Mouse (Mus musculus) kidney, postnatal 0 days (tissue): Measurements from ENCODE around the gene Anxa6. TPM values are rescaled to one million over a fixed set of nuclear protein-coding genes. Genes with fewer than 3 reads are reported as not detected.

Source experiments
- ATAC-seq: fragments of 200-750 bp; cut with Nextera tagmentation; replicated peaks from 2 replicates; pipeline ENCODE4 v1.8.0; 2017; ENCODE audit warnings: low read depth, moderate number of reproducible peaks, moderate TSS enrichment, moderate library complexity; ENCODE audit not compliant: low FRiP score
- DNase-seq: peaks from one replicate; pipeline ENCODE4 v3.0.0-alpha.2; 2016; ENCODE audit warnings: low spot score
- H3K27ac ChIP-seq: fragments of 300-500 bp; sonication (generic); 2 replicates; pipeline ENCODE4 v1.5.1; 2014; ENCODE audit warnings: mild to moderate bottlenecking
- H3K27me3 ChIP-seq: fragments of 300-500 bp; sonication (generic); 2 replicates; pipeline ENCODE4 v1.6.1; 2014; ENCODE audit warnings: low read length, mixed read lengths; ENCODE audit not compliant: insufficient read depth
- H3K36me3 ChIP-seq: fragments of 300-500 bp; sonication (generic); 2 replicates; pipeline ENCODE4 v1.6.1; 2014; ENCODE audit warnings: low read length, mixed read lengths; ENCODE audit not compliant: insufficient read depth
- H3K4me1 ChIP-seq: fragments of 300-500 bp; sonication (generic); replicated peaks from 2 replicates; pipeline ENCODE4 v1.6.1; 2014; ENCODE audit warnings: antibody characterized with exemption, low read length, mixed read lengths; ENCODE audit not compliant: insufficient read depth
- H3K4me2 ChIP-seq: fragments of 300-500 bp; sonication (generic); 2 replicates; pipeline ENCODE4 v1.6.1; 2014; ENCODE audit warnings: mild to moderate bottlenecking, low read length, moderate library complexity, mixed read lengths
- H3K4me3 ChIP-seq: fragments of 300-500 bp; sonication (generic); replicated peaks from 2 replicates; pipeline ENCODE4 v1.5.1; 2014; ENCODE audit warnings: low read depth, low read length
- H3K9ac ChIP-seq: fragments of 300-500 bp; sonication (generic); 2 replicates; pipeline ENCODE4 v1.6.1; 2014; ENCODE audit warnings: low read depth, low read length
- H3K9me3 ChIP-seq: fragments of 300-500 bp; sonication (generic); replicated peaks from 2 replicates; pipeline ENCODE4 v1.6.1; 2016; ENCODE audit warnings: low read length, inconsistent platforms, mixed read lengths
- CTCF ChIP-seq: IDR thresholded peaks from 2 replicates; pipeline ENCODE4 v1.5.1; 2016; ENCODE audit warnings: antibody characterized with exemption, low read depth, mild to moderate bottlenecking, moderate library complexity
- WGBS: fragments of 180-500 bp; shearing (Covaris S2); extraction: QIAGEN DNeasy Blood & Tissue Kit; methylation state at CpG from one replicate; pipeline ENCODE4 v1.1.7; 2014; 5-methylcytosine and 5-hydroxymethylcytosine counted together
- polyA plus RNA-seq: library from polyadenylated mRNA; unstranded; fragments of >200 nt; fragmentation: Nextera tagmentation; extraction: Ambion mirVana; gene quantifications from 2 replicates; pipeline ENCODE4 v1.2.1, GENCODE M21; 2015

The Anxa6 gene
- polyA plus RNA-seq, 1 experiment from 2014 or later, result 146 TPM

- WGBS, result 61% methylated on average over 3 of the region's 3 CpGs
- H3K9ac ChIP-seq, result peak overlapping the region; percentile 4; the same call in 1 of the 2 replicates
- peaks cover 8% of the 10 kb centered on the region; the same call in 1 of the 2 replicates for H3K36me3 ChIP-seq
- no peaks in the 10 kb centered on the region for H3K27me3 ChIP-seq
- TF ChIP-seq CTCF, result no peak
- peak overlapping the region; percentile 93 for H3K27ac ChIP-seq
- DNase-seq (no peak), ATAC-seq (no peak)
- peaks cover 44% of the 10 kb centered on the region for H3K4me1 ChIP-seq
- no peaks in the 10 kb centered on the region for H3K9me3 ChIP-seq
- H3K4me3 ChIP-seq, result no peak overlapping the region
- H3K4me2 ChIP-seq, result peak overlapping the region; percentile 30
These were observed 9.7 kb downstream of the Anxa6 start for GRCm38 (mm10) chr11:55023583-55023982.

- Histone ChIP-seq H3K27me3 (no peaks in the 10 kb centered on the region), H3K9ac (peak overlapping the region; percentile 4; the same call in 1 of the 2 replicates), H3K27ac (peak overlapping the region; percentile 93), H3K4me3 (no peak overlapping the region), H3K4me1 (peaks cover 39% of the 10 kb centered on the region), H3K36me3 (peaks cover 8% of the 10 kb centered on the region; the same call in 1 of the 2 replicates), H3K4me2 (peak overlapping the region; percentile 30), H3K9me3 (no peaks in the 10 kb centered on the region)
- 1% methylated on average over 10 of the region's 10 CpGs for WGBS
- no peak for TF ChIP-seq CTCF
- DNase-seq, result peak; percentile 93
- ATAC-seq, result peak; percentile 82
These were observed 10.1 kb downstream of the Anxa6 start for GRCm38 (mm10) chr11:55023049-55023564.

GRCm38 (mm10) chr11:55022508-55022907 is 10.7 kb downstream of the Anxa6 start:
- Histone ChIP-seq H3K4me1 (peaks cover 36% of the 10 kb centered on the region), H3K4me2 (peak overlapping the region; percentile 30; the same call in 1 of the 2 replicates), H3K27me3 (no peaks in the 10 kb centered on the region), H3K4me3 (no peak overlapping the region), H3K27ac (peak overlapping the region; percentile 93), H3K9me3 (no peaks in the 10 kb centered on the region), H3K9ac (no peak overlapping the region), H3K36me3 (peaks cover 8% of the 10 kb centered on the region; the same call in 1 of the 2 replicates)
- ATAC-seq (peak; percentile 18), DNase-seq (no peak)
- no peak for TF ChIP-seq CTCF
- 53% methylated on average over 5 of the region's 5 CpGs for WGBS

DNA sequence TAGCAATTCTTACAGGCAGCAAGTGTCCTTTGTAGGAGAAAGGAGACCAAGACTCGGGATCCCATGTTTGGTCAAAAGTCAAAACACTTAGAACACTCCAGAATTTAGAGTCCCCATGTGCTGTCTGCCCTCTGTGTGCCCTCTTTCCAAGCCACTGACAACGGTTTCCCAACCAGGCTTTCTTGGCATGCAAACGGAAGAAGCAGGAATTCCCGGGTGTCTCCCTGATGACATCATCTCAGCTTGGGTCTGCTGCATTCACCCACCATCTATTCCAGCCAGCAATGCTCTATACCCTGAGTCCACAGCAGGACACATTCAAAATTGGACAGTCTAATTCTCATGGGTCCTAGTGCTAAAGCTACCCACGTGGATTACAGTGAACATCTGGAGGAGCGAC is 11.4 kb downstream of the Anxa6 start:
- H3K36me3 ChIP-seq, result peaks cover 8% of the 10 kb centered on the region; the same call in 1 of the 2 replicates
- peak; percentile 39 for DNase-seq
- no peak overlapping the region for H3K9ac ChIP-seq
- ATAC-seq, result no peak
- H3K4me3 ChIP-seq, result no peak overlapping the region
- no peak for TF ChIP-seq CTCF
- peak overlapping the region; percentile 93; the same call in 1 of the 2 replicates for H3K27ac ChIP-seq
- 32% methylated on average over 6 of the region's 6 CpGs for WGBS
- H3K4me1 ChIP-seq, result peaks cover 36% of the 10 kb centered on the region
- H3K27me3 ChIP-seq, result no peaks in the 10 kb centered on the region
- H3K4me2 ChIP-seq, result no peak overlapping the region
- H3K9me3 ChIP-seq, result no peaks in the 10 kb centered on the region

GRCm38 (mm10) chr11:55021458-55021857 is 11.8 kb downstream of the Anxa6 start:
- DNase-seq (no peak), ATAC-seq (no peak)
- Histone ChIP-seq H3K9me3 (no peaks in the 10 kb centered on the region), H3K4me1 (peaks cover 33% of the 10 kb centered on the region), H3K27ac (peak overlapping the region; percentile 93; the same call in 1 of the 2 replicates), H3K9ac (no peak overlapping the region), H3K27me3 (no peaks in the 10 kb centered on the region), H3K36me3 (peaks cover 8% of the 10 kb centered on the region; the same call in 1 of the 2 replicates), H3K4me3 (no peak overlapping the region), H3K4me2 (no peak overlapping the region)
- no peak for TF ChIP-seq CTCF

DNA sequence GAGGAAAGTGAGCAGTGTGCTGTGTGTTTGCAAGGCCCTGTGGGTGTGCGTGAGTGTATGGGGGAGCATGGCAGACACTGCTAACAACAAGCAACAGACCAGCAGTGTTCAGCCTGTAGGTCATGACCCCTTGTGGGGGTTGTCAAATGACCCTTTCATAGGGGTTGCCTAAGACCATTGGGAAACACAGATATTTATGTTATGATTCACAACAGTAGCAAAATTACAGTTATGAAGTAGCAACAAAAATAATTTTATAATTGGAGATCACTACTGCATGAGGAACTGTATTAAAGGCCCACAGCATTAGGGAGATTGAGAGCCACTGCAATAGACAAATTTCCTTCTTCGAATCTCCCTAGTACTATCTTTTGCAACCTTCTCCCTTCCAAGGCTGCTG is 13.5 kb downstream of the Anxa6 start:
- Histone ChIP-seq H3K4me3 (no peak overlapping the region), H3K9ac (no peak overlapping the region), H3K27me3 (no peaks in the 10 kb centered on the region), H3K4me2 (no peak overlapping the region), H3K27ac (no peak overlapping the region), H3K36me3 (peaks cover 8% of the 10 kb centered on the region; the same call in 1 of the 2 replicates), H3K9me3 (no peaks in the 10 kb centered on the region), H3K4me1 (peaks cover 26% of the 10 kb centered on the region)
- WGBS, result 80% methylated on average over 2 of the region's 2 CpGs
- no peak for DNase-seq
- no peak for TF ChIP-seq CTCF
- no peak for ATAC-seq

GRCm38 (mm10) chr11:55018034-55018433 is 15.2 kb downstream of the Anxa6 start:
- no peak for ATAC-seq
- WGBS, result 68% methylated on average over 6 of the region's 6 CpGs
- Histone ChIP-seq H3K36me3 (peaks cover 13% of the 10 kb centered on the region; the same call in 1 of the 2 replicates), H3K9ac (no peak overlapping the region), H3K27me3 (no peaks in the 10 kb centered on the region), H3K4me1 (peaks cover 15% of the 10 kb centered on the region), H3K4me3 (no peak overlapping the region), H3K4me2 (no peak overlapping the region), H3K9me3 (no peaks in the 10 kb centered on the region), H3K27ac (no peak overlapping the region)
- no peak for TF ChIP-seq CTCF
- DNase-seq, result no peak
